Mouse (Mus musculus): Measurements from ENCODE around the gene Wrap73. TPM values are rescaled to one million over a fixed set of nuclear protein-coding genes. Genes with fewer than 3 reads are reported as not detected.

The Wrap73 gene
- total and polyA plus RNA-seq, 3 experiments, result 32.1 to 77.6 (median 49.3) TPM

DNA sequence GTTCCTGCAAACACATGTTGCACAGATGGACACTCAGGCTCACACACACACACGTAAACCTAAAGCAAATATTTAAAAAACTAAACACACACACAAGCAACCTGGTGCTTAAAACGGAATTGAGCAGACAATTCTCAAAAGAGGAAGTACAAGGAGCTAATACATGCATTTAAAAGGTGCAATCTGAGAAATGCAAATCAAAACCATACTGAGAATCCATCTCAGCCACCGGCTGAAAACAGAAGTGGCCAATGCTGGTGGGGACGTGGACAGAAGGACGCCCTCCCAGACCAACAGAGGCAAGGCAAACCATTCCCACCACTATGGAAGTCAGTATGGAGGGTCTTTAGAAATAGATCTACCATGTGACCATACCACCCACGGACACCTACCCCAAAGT is 18.6 kb upstream of the Wrap73 start (continued):
- peak; percentile 70; the same call in 1 of the 2 replicates for TF ChIP-seq ETS1 (conservative IDR thresholded peaks at IDR 0.05; ENCODE audit: low read depth, low read length)

GRCm38 (mm10) chr4:154125202-154125601 is 17.0 kb upstream of the Wrap73 start:
- Histone ChIP-seq H3K4me2 (ENCODE audit: insufficient read depth, low read depth, poor library complexity, severe bottlenecking) (peak overlapping the region; percentile 94), H3K27ac (ENCODE audit: insufficient read depth, low read depth) (peak overlapping the region; percentile 84), H3K9ac (ENCODE audit: insufficient read depth, low read depth) (peak overlapping the region; percentile 90), H3K4me3 (replicated peaks in 1 of 3; ENCODE audit: low read depth in 2 of 3, low read length in 2 of 3, poor library complexity in 1 of 3) (peak overlapping the region; percentile 56 to 69 (median 65)), H3K79me2 (replicated peaks; ENCODE audit: control insufficient read depth, extremely low read depth, insufficient read depth, poor library complexity, severe bottlenecking) (peaks cover 71% of the 10 kb centered on the region), H3K27me3 (replicated peaks) (no peaks in the 10 kb centered on the region), H3K4me1 (ENCODE audit: control insufficient read depth in 1 of 2, insufficient read depth in 2 of 2) (peaks cover 27 to 79% of the 10 kb centered on the region in 2 experiments), H3K36me3 (replicated peaks in 1 of 2; ENCODE audit: control insufficient read depth in 1 of 2, insufficient read depth in 1 of 2, low read length in 1 of 2) (peaks cover 14 to 28% of the 10 kb centered on the region in 2 experiments), H3K9me3 (replicated peaks; ENCODE audit: low read length) (no peaks in the 10 kb centered on the region)
- peak; percentile 74 for DNase-seq (ENCODE audit: extremely low read depth)
- dilution Hi-C loops (cut with MboI; ENCODE audit: extremely low pct_ligation_motif_present, extremely low pct_unique_long_range_greater_than_20kb, low sequenced_read_pairs) (no loop called here), in situ Hi-C loops (cut with MboI; ENCODE audit: low pct_ligation_motif_present, low pct_unique_long_range_greater_than_20kb, low sequenced_read_pairs) (loop anchor here (25.0 kb wide), 1 partner anchor 812 kb away; the partner anchor contains the start of gene Tnfrsf14)
- TF ChIP-seq POLR2A (IDR thresholded peaks at IDR 0.05; ENCODE audit: low read depth, low read length) (peak; percentile 64), ZC3H11A (IDR thresholded peaks at IDR 0.05; ENCODE audit: low read depth, low read length) (no peak), ELF1 (IDR thresholded peaks at IDR 0.05; ENCODE audit: low read depth, low read length) (peak; percentile 61), USF2 (conservative IDR thresholded peaks at IDR 0.05; ENCODE audit: low read depth, low read length) (no peak), UBTF (IDR thresholded peaks at IDR 0.05; ENCODE audit: low read depth, low read length) (no peak), PAX5 (IDR thresholded peaks at IDR 0.05; ENCODE audit: low read length) (no peak), MAFK (IDR thresholded peaks at IDR 0.05; ENCODE audit: insufficient replicate concordance, low read length) (0 out of 2 replicates have a peak, but pooled peaks have one; percentile 58), ZNF384 (IDR thresholded peaks at IDR 0.05; ENCODE audit: low read depth, low read length) (peak; percentile 25; the same call in 1 of the 2 replicates), USF1 (IDR thresholded peaks at IDR 0.05; ENCODE audit: low read depth, low read length) (no peak), JUN (IDR thresholded peaks at IDR 0.05; ENCODE audit: insufficient read depth, low read depth, low read length) (peak; percentile 77), MYC (IDR thresholded peaks at IDR 0.05; ENCODE audit: low read depth, low read length) (peak; percentile 68; the same call in 1 of the 2 replicates), TCF12 (IDR thresholded peaks at IDR 0.05; ENCODE audit: low read depth, low read length) (peak; percentile 99), SIN3A (IDR thresholded peaks at IDR 0.05; ENCODE audit: low read length) (peak; percentile 92), CHD1 (IDR thresholded peaks at IDR 0.05; ENCODE audit: low read depth, low read length) (peak; percentile 75; the same call in 1 of the 2 replicates), MAX (IDR thresholded peaks at IDR 0.05; ENCODE audit: low read length) (peak; percentile 74), ZKSCAN1 (IDR thresholded peaks at IDR 0.05; ENCODE audit: borderline replicate concordance, low read depth, low read length) (no peak), NELFE (IDR thresholded peaks at IDR 0.05; ENCODE audit: low read depth, low read length) (peak; percentile 68), KAT2A (IDR thresholded peaks at IDR 0.05; ENCODE audit: insufficient replicate concordance, low read length) (peak; percentile 70; the same call in 1 of the 2 replicates), IRF4 (IDR thresholded peaks at IDR 0.05; ENCODE audit: low read depth, low read length) (peak; percentile 94), EP300 (IDR thresholded peaks at IDR 0.05; ENCODE audit: low read length) (peak; percentile 96), GABPA (IDR thresholded peaks at IDR 0.05; ENCODE audit: insufficient replicate concordance, low read depth, low read length) (no peak), CHD2 (IDR thresholded peaks at IDR 0.05; ENCODE audit: low read length) (peak; percentile 76), ETS1 (conservative IDR thresholded peaks at IDR 0.05; ENCODE audit: low read depth, low read length) (peak; percentile 96), MEF2A (IDR thresholded peaks at IDR 0.05; ENCODE audit: borderline replicate concordance, low read depth, low read length) (peak; percentile 92), TBP (conservative IDR thresholded peaks at IDR 0.05; ENCODE audit: low read depth, low read length) (peak; percentile 87), RAD21 (IDR thresholded peaks at IDR 0.05; ENCODE audit: low read depth, low read length) (no peak; the same call in none of the 2 replicates), NRF1 (IDR thresholded peaks at IDR 0.05; ENCODE audit: low read depth, low read length) (0 out of 2 replicates have a peak, but pooled peaks have one; percentile 32), MXI1 (IDR thresholded peaks at IDR 0.05; ENCODE audit: low read depth, low read length) (peak; percentile 76), MAZ (IDR thresholded peaks at IDR 0.05; ENCODE audit: low read depth, low read length) (peak; percentile 92), POLR2AphosphoS2 (IDR thresholded peaks at IDR 0.05; ENCODE audit: low read depth, low read length) (no peak), JUND (conservative IDR thresholded peaks at IDR 0.05; ENCODE audit: low read depth, low read length) (peak; percentile 71), HCFC1 (IDR thresholded peaks at IDR 0.05; ENCODE audit: low read depth, low read length) (peak; percentile 57), RCOR1 (conservative IDR thresholded peaks at IDR 0.05; ENCODE audit: low read depth, low read length) (peak; percentile 95), BHLHE40 (IDR thresholded peaks at IDR 0.05; ENCODE audit: low read depth, low read length) (peak; percentile 95), SMC3 (IDR thresholded peaks at IDR 0.05; ENCODE audit: low read depth, low read length) (no peak; the same call in 1 of the 2 replicates), ZMIZ1 (IDR thresholded peaks at IDR 0.05; ENCODE audit: low read depth, low read length) (peak; percentile 82), CTCF (conservative IDR thresholded peaks at IDR 0.05 in 1 of 2, IDR thresholded peaks at IDR 0.05 in 1 of 2; ENCODE audit: low read depth in 2 of 2, low read length in 2 of 2) (peak in 1 of 2 experiments; percentile 6; a peak in 1 of 4 replicates)
